Mouse (Mus musculus) thymus, postnatal 14 days (tissue): ENCODE results near the gene Tac4.

Experiments used
- DNase-seq: peaks from one replicate; pipeline ENCODE4 v3.0.0; 2021

Gene Tac4

DNA sequence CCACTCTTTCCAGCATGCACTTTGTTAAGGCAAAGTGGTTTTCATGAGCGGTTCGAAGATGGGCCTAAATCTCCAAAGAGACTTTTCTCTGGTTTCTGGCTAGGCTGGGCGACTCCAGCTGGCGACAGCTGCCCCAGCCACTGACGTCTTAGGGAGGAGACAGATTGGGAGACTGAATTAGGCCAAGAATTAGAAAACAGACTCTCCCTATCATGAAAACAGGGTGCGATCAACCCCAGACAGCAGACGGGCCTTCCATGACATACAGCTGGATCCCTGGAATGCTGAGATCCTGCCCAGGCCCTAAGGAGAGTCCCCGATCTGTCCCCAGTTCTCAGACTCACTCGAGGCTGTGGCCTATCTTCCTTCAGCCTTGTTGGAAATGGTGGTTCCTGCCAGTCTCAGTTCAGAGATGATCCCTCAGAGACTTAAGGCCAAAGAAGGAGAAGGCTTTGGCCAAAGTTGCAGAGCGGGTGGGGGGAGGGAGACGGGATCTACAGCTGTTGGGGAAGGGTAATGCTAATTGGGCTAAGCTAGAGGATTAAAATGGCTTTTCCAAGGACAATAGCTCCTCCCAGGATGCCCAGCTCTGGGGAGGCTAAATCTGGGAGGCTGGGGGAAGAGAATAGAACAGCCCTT, 2.6 kb downstream of the Tac4 start:
- no peak for DNase-seq

DNA sequence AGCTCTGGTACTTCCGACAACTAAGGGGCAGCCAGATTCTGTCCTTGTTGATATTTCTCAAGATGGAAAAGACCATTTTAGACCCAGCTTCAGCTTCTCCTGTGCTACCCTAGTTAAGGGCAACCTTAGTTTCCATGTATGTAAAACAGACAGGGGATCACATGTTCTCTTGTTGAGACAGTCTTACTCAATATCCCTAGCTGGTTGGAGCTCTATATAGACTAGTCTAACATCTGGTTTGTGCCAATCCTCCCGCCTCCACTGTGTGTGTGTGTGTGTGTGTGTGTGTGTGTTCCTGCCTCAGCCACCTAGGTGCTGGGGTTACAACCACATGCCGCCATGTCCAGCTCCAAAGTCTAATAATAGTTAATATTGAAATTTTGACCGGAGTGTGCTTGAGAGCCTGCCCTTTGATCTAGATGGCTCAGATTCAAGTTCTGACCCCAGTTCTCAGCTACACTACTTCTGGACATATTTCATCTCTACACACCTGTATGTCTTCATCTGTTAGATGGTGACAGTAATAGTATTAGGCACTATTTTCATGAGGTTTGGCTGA, 3.2 kb downstream of the Tac4 start:
- DNase-seq, result no peak

DNA sequence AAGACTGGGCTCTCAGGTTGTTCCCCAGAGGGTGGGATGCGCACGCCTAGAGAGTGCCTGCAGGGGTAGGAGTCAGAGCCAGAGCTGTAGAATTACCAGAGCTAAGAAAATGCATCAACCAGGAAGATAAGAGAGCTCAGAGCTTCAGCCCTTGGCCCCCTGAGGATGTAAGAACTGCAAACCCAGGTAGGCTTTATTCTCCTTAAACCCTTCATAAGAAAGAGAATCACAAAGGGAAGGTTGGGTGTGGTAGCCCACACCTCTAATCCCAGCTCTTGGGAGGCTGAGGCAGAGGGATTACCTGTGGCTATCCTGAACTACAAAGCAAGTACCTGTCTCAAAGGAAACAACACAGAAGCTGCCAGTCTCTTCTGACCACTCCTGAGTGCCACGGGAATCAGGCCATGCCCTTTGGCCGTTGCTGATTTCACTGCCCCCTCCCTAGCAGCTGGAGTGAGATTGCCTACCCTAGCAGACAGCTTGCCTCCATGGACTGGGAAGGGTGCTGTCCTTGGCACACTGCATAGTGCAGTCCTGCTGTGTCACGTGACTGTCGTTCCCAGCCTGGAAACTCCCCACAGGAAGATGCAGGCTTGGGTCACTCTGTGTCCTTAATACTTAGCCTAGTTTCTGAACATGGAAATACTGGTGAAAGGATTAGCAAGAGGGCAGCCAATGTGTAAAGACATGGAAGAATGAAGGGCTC, 5.4 kb downstream of the Tac4 start:
- DNase-seq, result no peak

DNA sequence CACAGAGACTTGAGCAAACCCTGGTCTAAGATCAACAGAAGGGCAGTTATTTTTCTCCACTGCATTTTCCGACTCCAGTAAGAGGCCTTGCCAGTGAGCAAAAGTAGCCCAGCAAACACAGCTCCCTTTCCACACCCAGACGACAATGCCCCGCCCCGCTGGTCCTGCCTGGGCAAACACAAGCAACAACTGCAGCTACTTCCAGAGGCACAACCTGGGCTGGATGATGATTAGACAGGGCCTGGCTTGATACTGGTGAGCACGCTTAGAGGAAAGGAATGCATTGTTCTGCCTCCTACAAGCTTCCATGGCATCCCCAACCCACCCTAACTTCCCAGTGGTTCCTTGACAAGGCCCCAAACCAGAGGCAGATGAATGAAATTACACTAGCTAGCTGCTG, 12.3 kb downstream of the Tac4 start:
- DNase-seq, result no peak

DNA sequence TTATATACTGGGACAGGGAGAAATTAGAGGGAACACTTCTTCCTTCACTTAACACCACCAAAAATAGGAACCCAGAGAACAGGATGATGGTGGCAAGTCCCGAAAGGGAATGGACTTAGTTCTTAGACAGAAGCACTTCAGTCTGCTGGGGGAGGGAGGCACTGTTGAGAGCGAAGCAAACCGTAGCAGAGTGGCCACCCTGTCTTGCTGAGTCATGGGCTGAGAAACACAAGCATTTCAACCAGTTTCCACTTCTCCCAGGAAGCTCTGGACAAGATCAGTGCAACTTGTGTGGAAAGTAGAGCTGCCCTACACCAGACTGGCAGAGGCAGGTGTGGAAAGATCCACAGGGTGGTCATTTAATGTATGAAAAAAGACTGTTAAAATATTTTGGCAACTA, 13.3 kb downstream of the Tac4 start:
- DNase-seq, result no peak

DNA sequence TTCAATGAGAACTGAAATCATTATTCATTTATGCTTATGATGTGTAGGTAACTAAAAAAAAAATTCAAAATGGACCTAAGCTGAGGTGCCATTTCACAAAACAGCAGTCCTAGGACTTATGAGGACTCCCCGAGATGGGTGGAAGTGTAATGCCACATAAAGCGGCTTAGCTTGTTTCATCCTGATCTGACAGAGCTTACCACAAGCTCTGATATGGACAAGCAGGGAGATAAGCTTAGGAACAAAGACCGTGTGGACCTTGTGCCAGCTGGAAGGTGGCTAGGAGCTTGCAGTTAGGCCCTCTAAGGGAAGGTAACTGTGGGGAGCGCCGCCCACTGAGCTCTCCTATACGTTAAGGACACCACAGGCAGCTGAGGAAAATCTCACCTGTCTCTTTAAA, 14.7 kb downstream of the Tac4 start:
- no peak for DNase-seq

DNA sequence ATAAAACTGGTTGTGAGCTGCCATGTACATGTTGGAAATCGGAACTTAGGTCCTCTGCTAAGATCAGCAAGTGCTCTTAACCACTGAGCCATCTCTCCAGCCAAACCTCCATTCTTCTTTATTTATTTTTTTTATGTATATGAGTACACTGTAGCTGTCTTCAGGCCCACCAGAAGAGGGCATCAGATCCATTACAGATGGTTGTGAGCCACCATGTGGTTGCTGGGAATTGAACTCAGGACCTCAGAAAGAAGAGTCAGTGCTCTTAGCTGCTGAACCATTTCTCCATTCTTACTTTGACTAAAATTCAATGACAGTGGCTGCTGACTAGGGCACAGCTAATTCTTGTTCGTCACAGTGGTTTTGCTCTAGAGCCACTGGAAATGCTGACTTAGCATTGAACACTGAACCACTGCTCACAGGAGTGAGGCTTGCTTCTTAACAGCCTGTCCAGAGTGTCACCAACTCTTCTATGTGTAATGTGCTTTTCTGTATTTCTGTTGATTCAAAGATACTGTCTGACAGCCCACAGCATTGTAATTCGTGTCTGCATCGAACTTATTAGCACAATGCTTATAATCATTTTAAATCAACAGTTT, 17.8 kb downstream of the Tac4 start:
- no peak for DNase-seq

DNA sequence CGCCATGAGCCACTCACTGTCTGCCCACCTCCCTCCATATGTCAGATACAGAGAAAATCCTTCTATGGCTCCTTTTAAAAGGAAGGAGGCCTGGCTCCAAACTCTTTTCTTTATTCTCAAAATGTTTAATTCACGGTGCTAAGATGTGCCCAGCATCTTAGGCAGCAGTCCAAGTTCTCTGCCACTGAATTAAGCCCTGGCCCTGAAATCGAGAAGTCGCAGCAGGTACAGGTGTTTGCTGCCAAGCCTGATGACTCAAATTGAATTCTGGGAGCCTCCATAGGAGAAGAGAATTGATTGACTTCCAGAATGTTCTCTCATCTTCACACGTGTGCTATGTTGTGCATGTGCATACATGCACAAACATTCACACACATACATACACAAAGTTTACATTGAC, 21.0 kb downstream of the Tac4 start:
- no peak for DNase-seq

DNA sequence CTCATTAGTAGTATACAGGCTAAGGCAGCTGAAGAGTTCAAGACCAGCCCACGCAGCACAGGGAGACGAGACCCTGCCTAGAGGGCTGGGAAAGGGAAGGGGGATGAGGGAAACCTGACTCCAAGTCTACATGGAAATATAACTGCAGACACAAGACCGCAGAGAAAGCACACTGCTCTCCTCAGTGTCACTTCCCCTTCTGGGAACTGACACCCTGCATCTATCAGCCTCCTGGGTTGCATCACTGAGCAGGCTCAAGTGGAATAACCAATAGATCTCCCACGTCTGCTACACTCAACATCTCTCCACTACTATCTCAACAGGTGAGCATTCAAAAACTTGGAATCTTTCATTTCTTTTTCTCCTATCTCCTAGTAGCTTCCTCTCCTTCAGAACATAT, 30.7 kb downstream of the Tac4 start:
- DNase-seq, result no peak

DNA sequence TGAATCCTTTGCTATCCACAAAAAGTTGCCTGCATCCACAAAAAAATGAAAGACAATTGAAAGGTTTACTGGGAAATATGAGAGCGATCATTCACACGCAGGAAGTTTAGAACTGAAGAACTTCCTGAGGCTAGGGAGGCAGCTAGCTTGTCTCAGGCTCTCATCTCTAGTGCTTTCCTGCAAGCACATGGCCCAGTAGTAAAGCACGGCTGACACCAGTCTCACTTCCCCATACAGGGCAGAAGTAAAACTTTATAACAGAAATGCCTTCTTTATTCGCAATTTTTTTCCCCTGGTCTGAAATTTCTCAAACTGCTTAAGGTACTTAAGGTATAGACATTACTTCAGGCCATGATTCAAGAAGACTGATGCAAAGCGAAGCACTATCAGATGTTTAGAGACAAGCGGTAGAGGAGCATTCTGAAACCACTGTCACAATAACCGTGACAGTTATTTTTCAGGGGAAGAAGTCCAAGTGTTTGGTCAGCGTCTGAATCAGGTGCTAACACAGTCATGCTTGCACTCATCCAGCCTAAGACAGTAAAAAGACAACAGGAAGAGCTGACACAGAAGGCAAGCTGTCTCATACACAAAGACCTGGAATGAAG, 31.8 kb downstream of the Tac4 start:
- no peak for DNase-seq

DNA sequence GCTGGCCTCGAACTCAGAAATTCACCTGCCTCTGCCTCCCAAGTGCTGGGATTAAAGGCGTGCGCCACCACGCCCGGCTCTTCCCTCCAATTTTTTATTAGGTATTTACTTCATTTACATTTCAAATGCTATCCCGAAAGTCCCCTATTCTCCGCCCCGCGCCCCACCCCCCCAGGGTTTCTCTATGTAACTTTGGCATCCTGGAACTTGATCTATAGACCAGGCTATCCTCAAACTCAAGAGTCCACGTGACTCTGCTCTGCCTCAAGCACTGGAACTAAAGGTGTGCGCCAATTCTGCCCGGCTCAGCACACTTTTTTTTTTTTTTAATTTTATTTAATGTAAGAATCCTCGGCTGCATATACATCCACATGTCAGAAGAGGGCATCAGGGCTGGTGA, 34.4 kb downstream of the Tac4 start:
- DNase-seq, result no peak

DNA sequence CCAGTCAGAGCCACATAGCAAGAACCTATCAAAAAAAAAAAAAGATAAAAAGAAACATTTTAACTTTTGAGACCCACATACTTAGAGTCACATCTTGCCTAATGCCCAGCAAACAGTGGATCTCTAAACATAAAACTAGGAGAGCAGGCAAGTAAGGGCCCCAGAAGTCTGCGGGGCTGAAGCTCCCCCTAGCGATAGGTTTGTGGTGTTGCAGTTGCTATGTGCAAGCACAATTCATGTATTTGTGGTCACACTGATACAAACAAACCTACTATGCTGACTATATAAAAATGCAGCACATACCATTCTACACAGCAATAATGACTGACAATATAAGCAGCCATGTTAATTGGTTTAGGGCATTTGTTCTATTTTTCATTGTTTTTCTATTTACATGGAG, 36.8 kb downstream of the Tac4 start:
- DNase-seq, result peak; percentile 19

DNA sequence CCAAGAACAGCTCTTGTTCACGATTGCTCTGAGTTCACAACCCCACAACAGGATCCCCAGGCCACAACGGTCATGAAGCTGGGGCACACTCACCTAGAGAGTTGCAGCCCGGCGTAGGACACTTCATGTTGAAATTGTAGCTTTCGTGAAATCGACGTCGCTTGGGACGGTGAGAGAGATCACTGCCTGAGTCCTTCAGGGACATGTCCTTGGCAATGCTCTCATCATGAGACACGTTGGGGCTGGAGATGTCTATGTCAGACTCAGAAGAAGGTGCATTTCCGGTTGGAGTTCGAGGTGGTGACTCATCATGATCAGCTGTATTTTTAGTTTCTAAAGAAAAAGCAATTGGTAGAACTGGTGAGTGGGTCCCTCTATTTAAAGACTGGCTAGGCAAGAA, 38.6 kb downstream of the Tac4 start:
- no peak for DNase-seq

DNA sequence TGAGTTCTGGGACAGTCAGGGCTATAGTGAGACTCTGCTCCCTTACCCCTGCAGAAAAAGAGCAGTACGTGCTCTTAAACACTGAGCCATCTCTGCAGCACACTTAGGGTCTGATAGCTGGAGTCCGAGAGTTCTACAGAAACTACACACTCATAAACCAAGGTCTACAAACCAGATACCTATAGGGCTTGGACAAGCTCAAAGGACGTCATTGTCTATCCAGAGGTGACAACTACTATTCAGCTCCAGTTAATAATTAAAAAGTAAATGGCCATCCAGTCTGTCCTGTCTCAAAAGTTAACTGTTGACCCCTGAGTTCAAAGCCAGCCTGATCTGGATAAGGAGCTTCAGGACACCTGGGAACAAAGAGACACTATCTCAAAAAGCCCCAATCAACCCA, 40.4 kb downstream of the Tac4 start:
- no peak for DNase-seq

DNA sequence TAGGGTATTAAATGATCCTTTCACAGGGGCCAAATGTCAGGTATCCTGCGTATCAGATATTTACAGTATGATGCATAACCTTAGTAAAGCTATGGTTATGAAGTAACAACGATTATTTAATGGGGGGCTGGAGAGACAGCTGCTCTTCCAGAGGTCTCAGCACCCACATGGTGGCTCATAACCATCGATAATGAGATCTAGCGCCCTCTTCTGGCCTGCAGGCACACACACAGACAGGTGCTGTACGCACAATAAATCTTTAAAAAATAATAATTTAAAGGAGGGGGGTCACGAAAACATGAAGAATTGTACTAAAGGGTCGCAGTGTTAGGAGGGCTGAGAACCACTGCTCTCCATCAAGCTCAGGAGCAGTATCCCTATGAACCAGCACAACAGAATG, 44.3 kb downstream of the Tac4 start:
- peak; percentile 22 for DNase-seq

DNA sequence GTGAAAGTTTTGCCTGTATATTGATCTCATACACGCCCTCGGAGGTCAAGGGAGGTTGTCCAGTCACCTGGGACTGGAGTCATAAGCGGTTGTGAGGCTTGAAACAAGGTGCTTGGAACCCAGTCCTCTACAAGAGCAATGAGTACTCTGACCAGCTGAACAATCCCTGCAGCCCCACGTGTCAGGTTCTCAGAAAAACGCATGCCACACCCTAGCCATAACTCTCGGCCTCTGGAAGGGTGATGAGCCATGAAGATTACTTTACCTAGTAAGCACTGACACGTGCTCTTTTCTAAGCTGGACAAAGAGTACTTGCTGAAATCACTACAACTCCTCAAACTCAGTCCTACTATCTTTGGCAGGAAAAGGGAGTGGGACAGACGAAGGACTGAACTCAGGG, 46.2 kb downstream of the Tac4 start:
- DNase-seq, result no peak

DNA sequence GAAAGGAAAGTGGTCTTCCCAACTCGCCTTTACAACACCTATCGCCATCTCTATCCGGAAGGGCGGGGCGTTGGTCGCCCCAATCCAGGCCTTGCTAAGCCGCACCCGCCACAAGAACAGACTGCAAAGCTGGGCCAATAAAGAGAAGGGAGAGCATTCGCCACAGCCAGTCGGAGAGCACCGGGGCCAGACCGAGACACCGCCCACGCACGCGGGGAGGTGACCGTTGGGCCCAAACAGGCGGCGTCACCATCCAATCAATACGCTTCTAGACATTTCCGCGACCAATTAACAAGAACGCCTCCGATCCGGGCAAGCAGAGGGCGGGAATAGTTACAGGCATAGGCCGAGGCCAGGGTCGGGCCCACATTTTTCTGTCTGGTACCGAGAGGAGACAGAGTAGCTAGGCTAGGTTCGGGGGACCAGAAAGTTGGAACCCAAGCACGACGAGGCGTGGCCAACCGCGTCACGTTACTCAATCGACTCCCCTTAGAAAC, 48.2 kb downstream of the Tac4 start:
- peak; percentile 96 for DNase-seq

DNA sequence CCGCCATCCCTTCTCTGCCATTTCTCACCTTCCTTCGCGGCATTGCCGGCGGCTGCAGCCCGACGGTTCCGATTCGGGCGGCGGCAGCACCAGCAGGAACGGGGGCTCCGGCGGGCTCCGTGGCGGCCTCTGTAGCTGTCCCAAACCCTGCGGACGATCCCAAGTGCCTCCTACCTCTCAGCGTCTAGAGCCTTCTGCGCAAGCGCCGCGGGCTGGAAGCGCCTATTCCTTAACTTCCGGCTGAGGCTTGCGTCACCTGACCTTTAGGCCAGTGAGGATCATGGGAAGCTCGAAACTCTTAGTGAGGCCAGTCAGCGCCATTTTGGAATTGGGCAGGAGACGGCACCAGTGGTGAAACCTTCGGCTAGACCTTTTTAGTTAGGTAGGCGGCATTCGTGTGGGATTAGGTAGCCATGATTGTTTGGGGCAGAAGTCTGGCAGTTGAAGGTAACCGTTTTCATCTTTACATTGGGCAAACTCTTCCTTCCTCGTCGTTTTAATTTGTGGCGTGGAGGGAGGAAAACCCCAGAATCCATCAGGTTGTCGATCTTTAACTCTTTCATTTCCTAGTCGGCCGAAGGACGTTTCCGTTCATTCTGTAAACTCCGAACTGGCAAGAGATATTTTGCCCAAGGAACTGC, 48.8 kb downstream of the Tac4 start, which contains the start of gene Kat7:
TSS of gene Kat7 (minus strand) at position 240 of the 641 bp plus-strand sequence.
- peak; percentile 95 for DNase-seq

DNA sequence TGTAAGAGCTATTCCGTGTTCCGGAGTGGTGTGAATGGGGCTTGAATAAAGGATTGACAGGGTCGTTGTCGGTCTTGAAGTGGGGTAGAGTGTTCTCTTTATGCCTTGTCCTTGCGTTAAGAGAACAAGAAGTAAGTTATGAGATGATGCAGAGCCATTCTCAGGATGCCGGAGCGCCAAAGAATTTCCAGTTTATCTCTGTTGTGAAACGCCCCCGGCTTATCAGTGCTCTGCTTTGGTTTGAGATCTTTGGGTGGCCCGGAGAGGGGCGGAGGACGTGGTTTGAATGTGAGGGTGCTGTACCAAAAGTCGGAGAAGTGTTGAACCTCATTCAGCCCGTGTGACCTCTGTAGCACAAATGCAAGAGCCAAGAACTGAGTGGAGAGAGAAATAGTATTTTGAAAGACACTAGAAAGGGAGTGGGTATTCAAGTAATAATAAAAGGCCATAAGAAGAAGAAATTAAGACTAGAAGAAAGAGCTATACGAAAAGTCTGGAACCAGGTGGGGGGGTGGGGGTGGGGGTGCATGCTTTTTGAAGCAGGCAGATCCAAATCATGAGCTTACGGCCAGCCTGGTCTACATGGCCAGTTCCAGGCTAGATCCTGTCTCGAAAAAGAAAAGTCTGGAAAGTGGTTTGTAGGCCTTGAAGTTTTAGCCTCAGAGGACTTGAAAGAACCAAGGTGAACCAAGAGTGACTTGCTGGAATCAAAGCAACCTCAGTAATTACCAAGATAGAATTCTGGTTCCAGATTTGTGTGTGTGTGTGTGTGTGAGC, 49.5 kb downstream of the Tac4 start:
- DNase-seq, result peak; percentile 50

DNA sequence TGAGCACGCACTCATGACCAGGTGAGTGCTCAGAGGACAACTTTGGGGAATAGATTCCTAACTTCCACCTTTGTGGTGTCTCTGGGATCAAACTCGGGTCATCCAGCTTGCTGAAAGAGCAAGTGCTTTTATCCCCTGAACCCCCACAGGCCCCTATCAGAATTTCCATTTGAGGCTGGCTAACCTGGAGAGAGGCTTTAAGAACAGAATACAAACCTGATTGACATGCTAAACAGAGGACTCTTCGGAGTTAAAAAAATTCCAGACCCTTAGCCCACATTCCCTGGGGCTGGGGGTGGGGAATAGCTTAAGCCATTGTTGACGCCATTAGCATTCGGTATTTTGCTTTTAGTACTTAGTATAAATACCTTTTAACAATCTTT, 50.1 kb downstream of the Tac4 start:
- DNase-seq, result no peak

DNA sequence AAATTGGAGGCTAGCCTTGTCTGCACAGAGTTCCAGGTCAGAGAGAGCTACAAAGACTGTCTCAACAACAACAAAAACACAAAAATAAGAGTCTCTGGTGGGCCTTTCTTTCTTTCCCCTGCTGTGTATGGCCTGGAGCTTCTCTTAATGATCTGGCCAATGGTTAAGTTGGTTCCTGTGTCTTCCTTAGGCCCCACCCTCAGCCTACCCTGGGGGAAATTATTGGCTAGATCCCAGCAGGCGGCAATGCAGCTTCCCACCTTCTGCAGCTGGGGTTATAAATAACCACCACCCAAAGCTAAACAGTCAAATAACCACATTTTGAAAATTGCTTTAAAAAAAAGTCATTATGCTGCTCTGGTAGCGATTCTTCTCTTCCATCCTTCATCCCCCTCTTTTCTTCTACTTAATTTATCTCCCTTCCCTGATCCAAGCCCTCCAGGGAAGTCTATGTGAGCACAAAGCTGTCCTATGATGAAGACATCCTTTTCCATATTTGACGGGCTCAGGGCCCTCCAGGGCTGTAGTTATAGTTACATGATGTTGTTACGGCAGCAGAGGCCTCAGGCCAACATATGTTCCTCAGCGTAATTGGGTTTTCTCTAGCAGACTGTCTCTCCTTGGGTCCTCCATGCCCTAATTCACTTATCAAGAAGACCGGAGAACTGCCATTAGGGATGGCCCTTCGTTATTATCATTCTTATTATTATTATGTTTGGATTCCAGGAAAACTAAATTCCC, 54.1 kb downstream of the Tac4 start:
- DNase-seq, result no peak

DNA sequence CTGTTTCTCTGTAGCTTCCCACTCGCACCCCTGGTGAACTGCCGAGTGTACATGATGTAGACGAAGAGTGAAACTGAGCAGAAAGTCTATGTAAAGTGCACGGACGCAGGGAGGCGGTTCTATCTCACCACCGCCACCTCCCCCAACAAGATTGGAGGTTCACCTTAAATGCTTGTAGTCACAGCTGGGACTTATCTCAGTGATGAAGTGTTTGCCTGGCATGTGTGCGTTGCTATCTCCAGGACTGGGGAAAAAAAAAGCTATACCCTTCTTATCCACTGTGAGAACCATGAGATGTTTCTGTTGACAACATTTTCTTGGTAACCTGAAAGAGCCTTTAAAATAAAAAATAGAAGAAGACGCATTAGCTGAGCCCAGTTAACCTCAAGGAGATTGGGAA, 56.8 kb downstream of the Tac4 start:
- no peak for DNase-seq
